23 mouse cellular contexts compared by ENCODE assay signal in the genomic region with DNA sequence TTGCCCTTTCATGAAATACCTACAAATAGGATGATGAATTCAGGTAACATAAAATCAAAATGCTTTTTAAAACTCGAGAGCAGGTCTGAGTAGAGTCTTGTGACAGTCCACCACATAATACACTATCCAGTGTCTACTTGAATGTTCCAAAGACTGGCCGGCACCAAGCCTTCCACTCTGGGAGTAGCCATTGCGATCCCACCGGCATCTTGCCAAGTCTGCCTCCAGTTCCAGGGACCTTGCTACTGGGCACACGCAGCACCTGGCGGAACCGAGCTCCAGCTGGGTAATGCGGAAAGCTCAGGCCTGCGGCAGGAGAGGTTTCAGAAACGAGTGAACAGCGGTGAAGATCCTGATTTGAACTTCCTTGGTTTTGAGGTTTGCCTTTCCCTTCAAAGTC. TPM values are rescaled to one million over a fixed set of nuclear protein-coding genes. Genes with fewer than 3 reads are reported as not detected.
DNase-seq lines count a peak whose midpoint lies in the region; ATAC-seq lines count a peak whose summit lies in the region.
"Had no signal": no experiment of that assay in that cellular context is flagged by ENCODE, and none has a peak within 500 bp of the region (broad histone marks: within the 10 kb centered on the region; RNA-seq: fewer than 3 reads in every experiment).

No protein-coding gene starts in this region.

- H3K4me2 ChIP-seq in kidney, embryonic 15.5 days, result no peak overlapping the region
- H3K4me2 ChIP-seq: embryonic facial prominence, embryonic 15.5 days; hindbrain, embryonic 15.5 days; limb, embryonic 15.5 days; midbrain, embryonic 11.5 days; neural tube, embryonic 12.5 days had no signal

- H3K27ac ChIP-seq in kidney, embryonic 15.5 days, result no peak overlapping the region
- H3K27ac ChIP-seq: embryonic facial prominence, embryonic 15.5 days; hindbrain, embryonic 15.5 days; kidney, postnatal 0 days; layer of hippocampus, adult 2 months; limb, embryonic 15.5 days; neural tube, embryonic 12.5 days had no signal

- no peak overlapping the region for H3K4me3 ChIP-seq in kidney, embryonic 15.5 days (replicated peaks)
- H3K4me3 ChIP-seq: embryonic facial prominence, embryonic 15.5 days; hindbrain, embryonic 15.5 days; layer of hippocampus, adult 2 months; limb, embryonic 15.5 days; neural tube, embryonic 12.5 days had no signal

- no peaks in the 10 kb centered on the region for H3K9me3 ChIP-seq in kidney, embryonic 15.5 days (replicated peaks)
- H3K9me3 ChIP-seq: embryonic facial prominence, embryonic 15.5 days; hindbrain, embryonic 15.5 days; limb, embryonic 15.5 days; neural tube, embryonic 12.5 days had no signal

- DNase-seq in adrenal gland, postnatal 10 days, result peak; percentile 33
- no peak for DNase-seq in adrenal gland, adult 8-10 months
- DNase-seq in kidney, postnatal 10 days, result peak; percentile 14
- peak; percentile 54 for DNase-seq in cerebellum, adult 9-10 months
- DNase-seq in gastrocnemius, postnatal 10 days, result peak; percentile 25
- DNase-seq in embryo, embryonic 9.5 days (ENCODE audit: extremely low spot score), result no peak
- no peak for DNase-seq in yolk sac, embryonic 10.5 days (ENCODE audit: low spot score)
- DNase-seq: embryo, embryonic 11 days; forebrain, postnatal 0 days; heart, postnatal 36 days; layer of hippocampus, postnatal 36 days; right cerebral cortex, adult 18-20 months; thymus, postnatal 36 days had no signal

- H3K36me3 ChIP-seq in kidney, embryonic 15.5 days, result no peaks in the 10 kb centered on the region
- H3K36me3 ChIP-seq: embryonic facial prominence, embryonic 15.5 days; hindbrain, embryonic 15.5 days; limb, embryonic 15.5 days; neural tube, embryonic 12.5 days had no signal

- no peaks in the 10 kb centered on the region for H3K27me3 ChIP-seq in kidney, embryonic 15.5 days
- H3K27me3 ChIP-seq: embryonic facial prominence, embryonic 15.5 days; hindbrain, embryonic 15.5 days; limb, embryonic 15.5 days; neural tube, embryonic 12.5 days had no signal

- WGBS in kidney, embryonic 15.5 days, result 93% methylated on average over 11 of the region's 11 CpGs

- no peaks in the 10 kb centered on the region for H3K4me1 ChIP-seq in kidney, embryonic 15.5 days
- H3K4me1 ChIP-seq: embryonic facial prominence, embryonic 15.5 days; hindbrain, embryonic 15.5 days; limb, embryonic 15.5 days; neural tube, embryonic 12.5 days had no signal

- ATAC-seq in kidney, embryonic 15.5 days (replicated peaks; ENCODE audit: low FRiP score), result no peak
- ATAC-seq: forebrain, postnatal 0 days; intestine, embryonic 16.5 days; lung, postnatal 0 days had no signal

- no peak overlapping the region for H3K9ac ChIP-seq in kidney, embryonic 15.5 days
- H3K9ac ChIP-seq: embryonic facial prominence, embryonic 15.5 days; forebrain, postnatal 0 days; hindbrain, embryonic 15.5 days; limb, embryonic 15.5 days; neural tube, embryonic 12.5 days had no signal

RNA-seq across cellular contexts. Expression of a gene that starts 27.1 kb away (rescaled TPM):
- total RNA-seq in adrenal gland, postnatal 10 days (2021), result 10 to 100 TPM in 1 of 2 experiments, 1 to 10 TPM in 1; 9.6 to 10.6 TPM
- 10 to 100 TPM; 11.8 to 12.7 (median 12.4) TPM for total RNA-seq in adrenal gland, adult 8-10 months (2022)
- polyA plus RNA-seq in kidney, embryonic 15.5 days (2015; fragmentation: Nextera tagmentation; extraction: Ambion mirVana), result 16.4 TPM in 2 replicates
- 1 to 10 TPM; 7.4 to 7.6 TPM for total RNA-seq in gastrocnemius, postnatal 10 days (2021)

RNA-seq across cellular contexts. Expression of a gene that starts 59.0 kb away (rescaled TPM):
- total RNA-seq in adrenal gland, postnatal 10 days (2021), result 100 to 1,000 TPM; 597 to 695 TPM
- total RNA-seq in adrenal gland, adult 8-10 months (2022), result 100 to 1,000 TPM; 232 to 390 (median 312) TPM
- 661 and 685 TPM in 2 replicates for polyA plus RNA-seq in kidney, embryonic 15.5 days (2015; fragmentation: Nextera tagmentation; extraction: Ambion mirVana)
- total RNA-seq in gastrocnemius, postnatal 10 days (2021), result 100 to 1,000 TPM; 647 to 734 TPM

RNA-seq across cellular contexts. Expression of a gene that starts 59.1 kb away (rescaled TPM):
- 10 to 100 TPM; 16.5 to 20.0 TPM for total RNA-seq in adrenal gland, postnatal 10 days (2021)
- total RNA-seq in adrenal gland, adult 8-10 months (2022), result 10 to 100 TPM; 12.3 to 18.2 (median 15.6) TPM
- 29.6 and 33.3 TPM in 2 replicates for polyA plus RNA-seq in kidney, embryonic 15.5 days (2015; fragmentation: Nextera tagmentation; extraction: Ambion mirVana)
- total RNA-seq in gastrocnemius, postnatal 10 days (2021), result 1 to 10 TPM; 6.4 to 9.5 TPM

Comparison
In these comparisons a context has a peak if more than half of its experiments do, and no peak if none do; other contexts are left out.
1. DNase-seq: peak in adrenal gland, postnatal 10 days (single experiment), kidney, postnatal 10 days (single experiment), cerebellum, adult 9-10 months (single experiment) and gastrocnemius, postnatal 10 days (single experiment); none in adrenal gland, adult 8-10 months (single experiment), embryo, embryonic 9.5 days (single experiment) and yolk sac, embryonic 10.5 days (single experiment).